Mouse (Mus musculus): ENCODE results near the gene Nup62.

Gene Nup62

DNA sequence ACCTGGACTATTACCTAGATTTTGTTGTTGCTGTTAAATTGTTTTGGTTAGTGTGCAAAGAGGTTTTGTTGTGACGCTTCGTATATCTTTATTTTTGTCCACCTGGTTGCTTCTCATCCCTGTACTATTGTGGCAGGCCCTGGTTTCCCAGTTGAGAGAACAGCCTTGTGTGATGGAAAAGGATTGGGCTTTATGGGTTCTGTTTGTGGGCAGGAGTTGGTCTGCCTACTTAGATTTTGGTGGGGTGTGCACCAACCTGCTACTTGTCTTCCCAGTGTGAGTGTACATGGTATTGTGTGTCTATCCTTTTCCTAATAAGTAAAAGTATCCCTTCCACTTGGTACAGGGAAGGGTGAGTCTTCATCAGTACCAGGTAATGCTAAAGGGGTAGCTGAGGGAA, 3.5 kb downstream of the Nup62 start:
- peak; percentile 0 for DNase-seq

DNA sequence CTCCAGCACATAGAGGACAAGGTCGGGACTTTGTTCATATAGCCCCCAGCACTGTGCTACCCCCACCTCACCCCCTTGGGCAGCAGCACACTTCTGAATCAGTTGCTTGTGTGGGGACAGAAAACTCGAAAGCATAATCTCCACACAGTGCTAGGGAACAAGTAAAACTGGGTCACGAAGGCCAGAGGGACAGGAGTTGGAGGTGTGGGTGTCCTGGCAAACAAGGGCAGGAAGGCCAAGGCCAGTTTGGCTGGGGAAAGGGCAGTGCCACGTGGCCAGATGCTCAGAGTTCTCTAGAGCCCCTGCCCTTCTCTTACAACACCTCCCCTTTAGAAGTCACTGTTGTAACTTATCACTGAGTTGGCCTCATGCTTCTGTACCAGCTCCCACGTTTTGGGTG, 4.0 kb downstream of the Nup62 start:
- DNase-seq: peak; percentile 0 to 1

DNA sequence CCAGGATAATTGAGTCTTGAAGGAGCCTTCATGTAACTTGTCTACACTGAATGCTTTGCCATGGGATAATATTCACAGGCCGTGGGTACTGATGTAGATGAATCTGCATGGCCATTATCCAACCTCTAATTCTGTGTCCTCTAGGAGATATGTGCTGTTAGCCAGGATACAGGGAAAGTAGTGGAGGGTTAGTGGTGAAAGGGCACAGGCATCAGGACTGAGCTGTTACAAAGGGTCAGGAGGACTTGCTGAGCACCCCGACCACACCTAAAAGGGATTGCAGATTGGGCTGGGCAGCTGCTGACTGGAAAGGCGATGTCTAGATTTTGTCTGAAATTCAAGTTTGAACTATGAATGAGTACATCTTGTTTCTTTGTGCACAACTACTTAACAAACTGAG, 4.6 kb downstream of the Nup62 start:
- peak; percentile 0 for DNase-seq

DNA sequence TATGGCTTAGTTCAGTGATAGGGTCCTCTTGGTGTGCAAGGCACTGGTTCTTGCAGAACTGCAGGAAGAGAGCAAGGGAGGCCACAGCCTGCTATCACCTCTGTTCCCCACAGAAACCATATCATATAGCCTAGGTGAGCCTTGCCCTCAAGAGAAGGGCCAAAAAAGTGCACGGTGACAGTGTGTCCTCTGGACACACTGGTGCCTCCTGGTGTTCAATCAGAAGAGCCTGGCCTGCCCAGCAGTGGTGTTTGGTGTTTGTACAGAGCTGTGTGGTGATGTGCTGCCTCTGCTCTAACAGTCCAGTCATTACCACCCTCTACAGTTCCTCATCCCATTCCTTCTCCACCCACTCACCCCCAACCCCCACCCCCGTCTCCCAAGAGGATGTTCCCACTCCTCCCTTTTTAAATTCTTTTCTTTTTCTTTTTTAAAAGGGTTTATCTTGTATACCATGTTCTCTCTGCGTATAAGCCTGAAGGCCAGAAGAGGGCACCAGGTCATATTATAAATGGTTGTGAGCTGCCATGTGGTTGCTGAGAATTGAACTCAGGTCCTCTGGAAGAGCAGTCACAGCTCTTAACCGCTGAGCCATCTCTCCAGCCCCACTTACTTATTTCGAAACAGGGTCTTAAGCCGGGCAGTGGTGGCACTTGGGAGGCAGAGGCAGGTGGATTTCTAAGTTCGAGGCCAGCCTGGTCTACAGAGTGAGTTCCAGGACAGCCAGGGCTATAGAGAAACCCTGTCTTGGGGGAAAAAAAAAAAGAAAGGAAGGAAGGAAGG, 6.0 kb downstream of the Nup62 start:
- DNase-seq: peak; percentile 3 to 6

DNA sequence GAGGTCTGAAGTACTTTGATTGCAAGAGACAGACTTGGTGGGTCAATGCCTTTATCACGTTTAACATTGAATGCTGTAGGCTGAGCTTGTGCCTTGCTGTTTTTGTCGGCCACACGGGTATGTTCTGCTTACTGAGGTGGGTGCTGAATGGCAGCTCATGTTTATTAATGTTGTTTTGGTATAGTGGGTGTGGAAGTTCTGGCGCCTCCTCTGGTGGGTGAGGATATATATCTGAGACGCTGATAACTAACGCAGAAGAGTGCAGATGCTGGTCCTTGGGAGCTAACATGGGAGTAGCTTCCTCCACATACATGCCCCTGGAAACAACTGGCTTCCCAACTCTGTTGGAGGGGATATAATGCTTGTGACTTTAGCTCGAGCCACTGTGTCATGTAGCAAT, 7.5 kb downstream of the Nup62 start:
- DNase-seq: no peak

DNA sequence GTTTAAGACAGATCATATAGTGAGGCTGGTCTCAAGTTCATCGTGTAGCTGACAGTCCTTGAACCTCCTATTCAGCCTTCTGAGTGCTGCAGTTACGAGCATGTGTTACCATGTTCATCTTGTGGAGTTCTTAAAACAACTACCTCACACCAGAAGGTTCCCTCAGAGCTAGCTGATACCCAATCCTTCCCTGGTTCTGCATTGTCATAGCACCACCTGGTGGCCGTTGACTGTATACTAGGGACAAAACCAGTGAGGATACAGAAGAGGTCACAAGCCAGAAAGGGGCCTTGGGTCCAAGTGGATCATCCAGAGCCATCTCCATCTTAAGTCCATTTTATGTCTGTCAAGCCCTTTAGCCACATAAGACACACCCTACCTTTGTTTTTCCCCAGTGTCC, 9.0 kb downstream of the Nup62 start:
- DNase-seq: peak; percentile 89

DNA sequence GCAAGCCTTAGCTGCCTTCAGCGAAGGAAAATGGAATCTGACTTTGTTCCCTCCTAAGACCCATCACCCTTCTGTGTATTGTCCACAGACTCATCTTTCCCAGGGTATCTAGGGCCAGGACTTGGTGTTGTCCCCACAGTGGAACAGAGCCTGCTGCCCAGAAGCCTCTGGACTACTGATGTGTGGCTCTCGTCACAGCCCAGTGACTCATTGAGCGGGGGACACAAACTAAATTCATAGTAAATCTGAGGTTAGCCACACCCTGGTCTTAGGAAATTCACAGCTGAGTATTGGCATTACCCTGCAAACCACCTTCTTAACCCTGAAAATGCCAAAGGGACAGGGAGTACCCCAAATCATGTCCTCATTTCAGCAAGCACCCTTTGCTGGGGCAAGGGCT, 10.9 kb downstream of the Nup62 start:
- DNase-seq: no peak

DNA sequence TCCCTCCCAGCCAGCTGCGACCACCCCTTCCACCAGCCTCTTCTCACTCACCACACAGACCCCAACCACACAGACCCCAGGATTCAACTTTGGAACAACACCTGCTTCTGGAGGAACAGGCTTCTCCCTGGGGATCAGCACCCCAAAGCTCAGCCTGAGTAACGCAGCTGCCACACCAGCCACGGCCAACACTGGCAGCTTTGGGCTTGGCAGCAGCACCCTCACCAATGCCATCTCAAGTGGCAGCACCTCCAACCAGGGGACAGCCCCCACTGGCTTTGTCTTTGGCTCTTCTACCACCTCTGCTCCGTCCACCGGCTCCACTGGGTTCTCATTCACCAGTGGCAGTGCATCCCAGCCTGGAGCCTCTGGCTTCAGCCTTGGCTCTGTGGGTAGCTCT, 12.8 kb downstream of the Nup62 start:
- DNase-seq: no peak

DNA sequence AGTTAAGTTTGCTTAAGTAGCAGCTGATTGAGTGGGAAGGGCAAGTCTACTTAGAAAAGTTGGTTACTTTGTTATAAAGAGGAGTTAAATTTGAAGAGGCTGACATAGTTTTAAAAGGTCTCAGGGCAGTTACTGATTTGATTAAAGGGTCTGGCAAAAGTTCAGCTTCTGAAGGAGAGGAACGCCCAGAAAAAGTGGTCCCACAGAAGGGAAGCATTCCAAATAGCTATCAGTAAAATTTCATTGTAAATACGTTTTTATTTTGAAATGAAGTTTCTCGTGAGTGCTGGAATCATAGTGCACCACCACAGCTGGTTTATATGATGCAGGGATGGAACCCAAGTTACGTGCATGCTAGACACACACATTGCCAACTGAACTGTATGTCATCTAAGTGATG, 16.9 kb downstream of the Nup62 start:
- no peak for DNase-seq

DNA sequence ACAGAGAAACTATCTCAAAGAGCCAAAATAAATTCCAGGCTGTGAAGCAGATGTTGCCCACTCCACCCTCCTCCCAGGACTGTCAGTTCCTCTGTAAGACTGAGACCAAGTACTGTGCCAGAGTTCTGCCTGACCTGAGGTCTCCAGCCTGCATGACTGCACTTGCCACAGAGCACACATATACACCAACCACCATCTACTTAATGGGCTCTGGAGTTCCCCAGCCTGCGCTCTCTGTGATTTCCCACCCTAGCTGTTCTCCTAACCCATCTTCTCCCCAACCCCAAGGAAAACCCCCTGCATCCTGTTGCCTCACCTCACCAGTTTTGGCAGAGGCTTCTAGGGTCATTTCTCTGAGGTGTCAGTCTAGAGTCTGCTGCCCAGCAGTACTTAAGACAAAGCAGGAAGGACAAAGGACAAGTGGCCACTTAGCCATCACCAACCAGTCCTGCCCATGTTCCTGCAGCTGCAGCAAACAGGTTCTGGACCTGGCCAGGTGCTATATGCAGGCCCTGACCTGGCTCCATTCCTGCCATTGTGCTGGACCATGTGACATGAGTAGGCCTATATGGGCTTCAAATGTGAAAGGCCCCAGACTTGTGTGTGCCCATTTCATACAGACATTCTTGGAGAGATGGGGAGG, 19.6 kb downstream of the Nup62 start:
- no peak for DNase-seq

DNA sequence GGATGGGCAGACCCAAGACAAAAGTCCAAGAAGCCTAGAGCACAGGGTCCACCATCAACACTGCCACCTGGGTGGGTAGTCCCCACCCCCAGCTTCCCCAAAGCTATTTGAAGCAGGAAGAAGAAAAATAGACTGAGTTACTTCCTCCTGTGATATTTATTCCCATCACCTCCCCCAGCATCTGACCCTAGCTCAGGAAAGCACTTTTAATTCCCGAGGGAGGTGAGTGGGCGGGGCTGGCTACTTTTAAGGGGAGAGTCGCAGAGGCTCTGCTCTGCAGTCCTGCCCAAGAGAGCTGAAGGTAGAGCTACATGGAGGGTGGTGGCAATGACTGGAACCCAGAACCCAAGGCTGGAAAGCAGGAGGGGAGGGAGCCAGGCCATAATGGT, 20.1 kb downstream of the Nup62 start:
- DNase-seq: peak; percentile 39 to 55

DNA sequence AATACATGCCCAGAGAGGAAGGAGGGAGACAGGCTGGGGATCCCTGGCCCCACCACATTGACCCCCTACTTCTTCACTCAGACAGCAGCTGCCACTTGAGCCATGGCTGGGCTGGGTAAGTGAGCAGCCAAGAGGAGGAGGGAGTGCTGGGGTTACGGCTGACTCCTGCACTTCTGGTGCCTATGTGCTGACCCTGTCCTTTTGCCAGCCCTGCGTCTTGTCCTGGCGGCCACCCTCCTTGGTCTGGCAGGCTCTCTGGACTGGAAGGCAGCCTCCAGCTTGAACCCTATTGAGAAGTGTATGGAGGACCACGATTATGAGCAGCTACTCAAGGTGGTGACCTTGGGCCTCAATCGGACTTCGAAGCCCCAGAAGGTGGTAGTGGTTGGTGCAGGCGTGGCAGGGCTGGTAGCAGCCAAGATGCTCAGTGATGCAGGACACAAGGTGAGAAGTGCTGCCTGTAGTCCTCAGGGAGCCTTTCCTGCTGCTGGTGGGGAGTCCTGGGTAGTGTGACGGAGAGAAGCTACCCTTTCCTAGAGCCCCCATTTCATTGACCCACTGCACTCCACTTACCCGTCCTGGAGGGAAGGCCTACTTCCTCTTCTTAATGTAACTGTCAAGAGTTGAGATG, 20.6 kb downstream of the Nup62 start:
- DNase-seq: no peak

DNA sequence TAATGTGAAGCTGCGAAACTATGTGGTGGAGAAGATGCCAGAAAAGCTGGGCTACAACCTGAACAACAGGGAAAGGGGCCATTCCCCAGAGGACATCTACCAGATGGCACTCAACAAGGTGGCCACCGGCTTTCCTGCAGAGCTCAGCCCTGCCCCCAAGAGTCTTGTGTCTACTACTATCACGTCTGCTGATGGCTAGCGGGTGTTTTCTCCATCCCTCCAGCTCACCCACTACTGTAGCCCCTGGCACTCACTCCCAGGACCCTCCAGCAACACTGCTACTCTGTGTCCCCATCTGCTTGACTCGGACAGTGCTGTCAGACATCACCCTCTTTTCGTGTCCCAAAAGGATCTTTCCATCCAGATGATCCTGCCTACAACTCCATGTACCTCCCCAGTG, 22.2 kb downstream of the Nup62 start:
- no peak for DNase-seq

DNA sequence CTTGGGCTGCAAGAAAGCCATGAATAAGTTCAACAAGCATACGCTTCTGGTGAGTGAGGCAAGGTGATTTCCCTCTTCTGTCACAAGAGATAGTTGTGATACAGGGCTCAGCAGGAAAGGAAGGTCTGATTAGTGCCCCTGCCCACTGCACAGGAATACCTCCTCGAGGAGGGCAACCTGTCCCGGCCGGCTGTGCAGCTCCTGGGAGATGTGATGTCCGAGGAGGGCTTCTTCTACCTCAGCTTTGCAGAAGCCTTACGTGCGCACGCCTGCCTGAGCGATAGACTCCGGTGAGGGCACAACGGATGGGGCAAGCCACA, 23.2 kb downstream of the Nup62 start:
- DNase-seq: no peak

DNA sequence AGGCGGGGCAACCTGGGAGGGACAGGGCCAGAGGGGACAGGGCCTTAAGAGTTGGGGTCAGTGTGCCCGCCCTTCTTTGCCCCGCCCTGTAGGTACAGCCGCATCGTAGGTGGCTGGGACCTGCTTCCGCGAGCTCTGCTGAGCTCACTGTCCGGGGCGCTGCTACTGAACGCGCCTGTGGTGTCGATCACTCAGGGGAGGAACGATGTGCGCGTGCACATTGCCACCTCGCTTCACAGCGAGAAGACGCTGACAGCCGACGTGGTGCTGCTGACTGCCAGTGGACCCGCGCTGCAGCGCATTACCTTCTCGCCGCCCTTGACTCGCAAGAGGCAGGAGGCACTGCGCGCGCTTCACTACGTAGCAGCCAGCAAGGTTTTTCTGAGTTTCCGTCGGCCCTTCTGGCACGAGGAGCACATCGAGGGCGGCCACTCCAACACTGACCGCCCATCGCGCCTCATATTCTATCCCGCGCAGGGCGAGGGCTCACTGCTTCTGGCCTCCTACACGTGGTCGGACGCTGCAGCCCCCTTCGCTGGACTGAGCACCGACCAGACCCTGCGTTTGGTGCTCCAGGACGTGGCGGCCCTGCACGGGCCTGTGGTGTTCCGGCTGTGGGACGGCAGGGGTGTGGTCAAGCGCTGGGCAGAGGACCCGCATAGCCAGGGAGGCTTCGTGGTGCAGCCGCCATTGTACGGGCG, 23.8 kb downstream of the Nup62 start:
- DNase-seq: peak; percentile 63 to 76

DNA sequence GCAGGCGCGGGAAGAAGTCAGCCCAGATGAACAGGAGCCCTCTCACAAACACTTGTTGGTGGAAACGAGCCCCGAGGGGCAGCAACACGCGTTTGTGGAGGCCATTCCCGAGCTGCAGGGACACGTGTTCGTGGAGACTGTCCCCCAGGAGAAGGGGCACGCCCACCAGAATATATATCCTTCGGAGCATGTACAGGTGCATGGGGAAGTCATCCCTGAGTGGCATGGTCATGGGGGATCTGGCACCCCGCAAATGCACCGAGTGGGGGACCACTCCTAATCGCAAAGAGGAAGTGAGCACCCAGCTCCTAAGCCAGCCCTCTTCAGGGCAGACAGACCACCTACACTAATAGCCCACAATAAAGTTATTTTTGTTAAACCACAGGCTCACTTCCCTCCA, 24.5 kb downstream of the Nup62 start:
- no peak for DNase-seq

DNA sequence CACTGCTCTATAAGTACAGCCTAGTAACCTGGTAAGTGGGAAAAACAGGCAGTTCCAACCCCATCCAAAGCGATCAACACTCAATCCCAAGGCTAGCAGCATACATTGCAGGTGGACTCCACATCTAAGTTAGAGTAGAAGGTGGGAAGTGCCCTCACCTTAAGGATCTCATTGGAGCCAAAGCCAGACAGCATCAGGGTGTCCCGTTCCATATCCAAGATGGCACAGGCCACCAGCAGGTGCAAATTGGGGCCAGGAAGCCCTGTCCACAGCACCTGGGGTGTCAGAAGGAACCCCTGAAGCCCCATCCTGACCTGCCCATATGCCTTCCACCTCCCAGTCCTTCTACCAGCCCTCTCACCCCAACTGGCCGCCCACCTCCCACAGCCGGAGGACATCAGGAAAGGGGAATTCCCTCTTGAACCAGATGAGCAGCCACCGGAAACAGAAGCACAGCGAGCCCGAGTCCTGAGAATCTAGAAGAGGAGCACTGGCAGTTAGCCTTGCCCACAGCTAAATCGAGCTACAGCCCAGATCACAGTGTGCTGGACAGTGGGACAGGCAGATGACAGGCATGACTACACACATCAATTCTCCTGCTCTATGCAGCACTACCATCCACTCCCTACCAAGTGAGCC, 26.1 kb downstream of the Nup62 start:
- DNase-seq: no peak

DNA sequence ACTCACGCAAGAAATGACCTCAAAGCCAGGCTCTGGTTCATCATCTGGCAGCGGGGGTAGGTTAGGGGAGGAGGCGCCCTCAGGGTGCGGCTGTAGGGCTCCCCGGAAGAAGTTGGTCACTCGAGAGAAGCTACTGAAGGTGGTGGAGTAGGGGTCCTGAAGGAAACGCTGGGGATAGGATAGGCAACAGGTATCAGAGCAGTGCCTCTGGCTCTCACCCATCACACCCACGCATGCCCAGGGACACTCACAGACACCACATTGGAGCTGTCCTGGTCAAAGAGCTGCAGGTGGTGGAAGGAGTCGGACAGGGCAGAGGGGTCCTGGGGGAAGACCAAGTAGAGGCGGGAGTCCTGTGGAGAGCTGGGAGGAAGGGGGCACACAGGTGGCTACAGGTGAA, 29.1 kb downstream of the Nup62 start:
- no peak for DNase-seq

DNA sequence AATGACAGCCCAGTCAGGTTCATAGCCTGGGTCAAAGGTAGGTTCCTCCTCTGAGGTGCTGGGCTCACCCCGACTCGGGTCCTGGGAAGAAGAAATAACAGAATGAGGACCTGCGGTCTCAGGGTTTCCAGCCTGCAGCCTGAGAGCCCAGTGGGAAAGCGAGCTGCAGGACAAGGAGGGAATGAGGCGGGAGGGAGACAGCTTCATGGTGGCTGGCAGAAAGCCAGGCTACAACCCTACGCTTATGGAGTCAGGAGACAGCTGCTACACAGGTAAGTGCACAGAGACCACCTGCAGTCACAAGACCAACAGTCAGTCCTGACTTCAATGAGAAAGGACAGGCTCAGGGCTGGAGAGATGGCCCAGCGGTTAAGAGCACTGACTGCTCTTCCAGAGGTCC, 30.9 kb downstream of the Nup62 start:
- DNase-seq: no peak

DNA sequence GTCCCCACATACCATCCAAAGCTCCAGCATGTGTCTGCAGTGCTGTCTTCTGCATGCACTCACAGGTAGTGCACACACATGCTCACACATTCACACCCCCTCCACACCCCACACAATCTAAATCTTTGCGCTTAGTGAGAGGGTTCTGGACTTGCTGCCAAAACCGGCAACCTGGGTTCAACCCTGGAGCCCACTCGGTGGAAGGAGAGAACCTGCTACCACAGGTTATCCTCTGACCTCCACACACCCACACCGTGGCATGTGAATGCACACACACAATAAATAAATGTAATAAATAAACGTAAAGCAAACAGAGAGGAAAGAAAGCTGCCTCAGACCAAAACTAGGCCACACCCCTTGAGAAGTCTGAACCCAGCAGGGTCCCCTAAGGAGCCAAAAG, 31.9 kb downstream of the Nup62 start:
- no peak for DNase-seq

DNA sequence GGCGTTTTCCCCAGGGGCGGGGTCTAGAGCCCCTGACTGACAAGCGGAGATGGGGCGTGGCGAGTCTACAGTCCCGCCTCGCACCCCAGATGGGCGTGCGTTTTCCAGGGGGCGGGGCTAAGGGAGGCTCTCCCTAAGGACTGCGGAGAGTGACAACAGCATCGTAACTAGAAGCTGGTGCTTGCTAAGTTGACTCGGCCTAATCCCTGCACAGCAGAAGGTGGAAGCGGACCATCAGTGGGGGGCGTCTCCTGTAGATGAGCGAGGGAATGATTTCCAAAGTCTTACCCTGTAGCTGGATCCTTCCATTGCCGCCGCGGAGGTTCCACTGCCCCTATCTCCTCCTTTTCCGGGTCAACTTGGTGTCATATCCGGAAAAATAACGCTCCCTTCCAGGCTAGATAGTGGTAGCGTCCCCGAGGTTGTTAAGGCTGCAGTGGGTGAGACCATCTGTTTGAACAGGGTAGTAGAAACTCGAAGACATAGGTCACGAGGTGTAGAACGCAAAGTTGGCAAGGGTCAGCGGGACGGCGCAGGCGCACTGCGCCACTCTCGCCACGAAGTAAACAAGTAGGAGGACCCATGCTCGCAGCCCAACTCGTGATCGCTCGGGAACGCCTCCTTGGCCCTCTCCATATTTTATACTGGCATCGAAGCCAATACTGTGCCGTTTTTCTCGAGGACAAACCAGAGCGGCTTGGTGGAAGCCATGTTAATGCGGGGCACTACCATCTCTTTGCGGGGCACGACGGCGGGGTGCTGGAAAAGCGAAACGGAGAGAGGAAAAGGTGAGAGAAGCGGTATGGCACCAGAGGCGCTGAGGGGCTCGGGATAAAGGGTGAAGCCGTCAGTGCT, 32.9 kb downstream of the Nup62 start, which contains the start of the genes Akt1s1 and Tbc1d17:
Gene Akt1s1, plus strand, starts transcription at position 431 of the 855 bp plus-strand sequence.
Gene Tbc1d17, minus strand, starts transcription at position 519 of the 855 bp plus-strand sequence.
- peak; percentile 97 to 98 for DNase-seq
